Mouse (Mus musculus) embryonic facial prominence, embryonic 14.5 days (tissue): ENCODE data around the gene Il1f6. TPM values are rescaled to one million over a fixed set of nuclear protein-coding genes. Genes with fewer than 3 reads are reported as not detected.
A peak's percentile ranks its signal among the peaks of the same experiment; 100 is the strongest.

Experiments used
- ATAC-seq: fragments of 200-750 bp; cut with Nextera tagmentation; 2 replicates; pipeline ENCODE4 v1.8.0; 2017; ENCODE audit warnings: low read depth, moderate number of reproducible peaks, moderate TSS enrichment
- DNase-seq: peaks from one replicate; pipeline ENCODE4 v3.0.0-alpha.2; 2015; ENCODE audit warnings: low spot score
- H3K27ac ChIP-seq: fragments of 300-500 bp; sonication (generic); replicated peaks from 2 replicates; pipeline ENCODE4 v1.5.1; 2014; ENCODE audit warnings: low read depth, mild to moderate bottlenecking, low read length, moderate library complexity
- H3K27me3 ChIP-seq: fragments of 300-500 bp; sonication (generic); replicated peaks from 2 replicates; pipeline ENCODE4 v1.6.1; 2014; ENCODE audit warnings: low read length; ENCODE audit not compliant: control insufficient read depth, insufficient read depth
- H3K36me3 ChIP-seq: fragments of 300-500 bp; sonication (generic); 2 replicates; pipeline ENCODE4 v1.6.1; 2014; ENCODE audit warnings: low read length, mixed read lengths; ENCODE audit not compliant: control insufficient read depth, insufficient read depth
- H3K4me1 ChIP-seq: fragments of 300-500 bp; sonication (generic); 2 replicates; pipeline ENCODE4 v1.6.1; 2014; ENCODE audit warnings: antibody characterized with exemption, low read length; ENCODE audit not compliant: control insufficient read depth, insufficient read depth
- H3K4me2 ChIP-seq: fragments of 300-500 bp; sonication (generic); 2 replicates; pipeline ENCODE4 v1.6.1; 2014; ENCODE audit warnings: low read depth, mild to moderate bottlenecking, low read length, moderate library complexity, mixed read lengths
- H3K4me3 ChIP-seq: fragments of 300-500 bp; sonication (generic); 2 replicates; pipeline ENCODE4 v1.5.1; 2014; ENCODE audit warnings: low read depth, mild to moderate bottlenecking, low read length
- H3K9ac ChIP-seq: fragments of 300-500 bp; sonication (generic); 2 replicates; pipeline ENCODE4 v1.6.1; 2014; ENCODE audit warnings: low read depth, mild to moderate bottlenecking, low read length, moderate library complexity, mixed read lengths
- H3K9me3 ChIP-seq: fragments of 300-500 bp; sonication (generic); 2 replicates; pipeline ENCODE4 v1.6.1; 2016; ENCODE audit warnings: low read length; ENCODE audit not compliant: control insufficient read depth
- WGBS: fragments of 180-500 bp; shearing (Covaris S2); extraction: QIAGEN DNeasy Blood & Tissue Kit; methylation state at CpG from one replicate; pipeline ENCODE4 v1.1.7; 2014; 5-methylcytosine and 5-hydroxymethylcytosine counted together
- polyA plus RNA-seq: library from polyadenylated mRNA; unstranded; fragments of >200 nt; fragmentation: Nextera tagmentation; extraction: Ambion mirVana; gene quantifications from 2 replicates; pipeline ENCODE4 v1.2.1, GENCODE M21; 2014

The Il1f6 gene
- polyA plus RNA-seq, 1 experiment from 2014 or later: 0.38 TPM

GRCm38 (mm10) chr2:24267503-24267902 lies 52.3 kb downstream of the Il1f6 start:
- DNase-seq (no peak), ATAC-seq (no peak)
- WGBS: 77% methylated on average over 1 of the region's 1 CpGs
- H3K27me3 ChIP-seq: no peaks in the 10 kb centered on the region
- no peaks in the 10 kb centered on the region for H3K36me3 ChIP-seq
- H3K9me3 ChIP-seq: no peaks in the 10 kb centered on the region
- H3K9ac ChIP-seq: no peak overlapping the region
- no peaks in the 10 kb centered on the region for H3K4me1 ChIP-seq
- no peak overlapping the region for H3K4me3 ChIP-seq
- H3K4me2 ChIP-seq: no peak overlapping the region
- H3K27ac ChIP-seq: no peak overlapping the region

GRCm38 (mm10) chr2:24273619-24274018 lies 58.4 kb downstream of the Il1f6 start:
- Histone ChIP-seq H3K4me2 (no peak overlapping the region), H3K27me3 (no peaks in the 10 kb centered on the region), H3K4me1 (no peaks in the 10 kb centered on the region), H3K36me3 (no peaks in the 10 kb centered on the region), H3K4me3 (no peak overlapping the region), H3K27ac (no peak overlapping the region), H3K9ac (no peak overlapping the region), H3K9me3 (no peaks in the 10 kb centered on the region)
- 68% methylated on average over 2 of the region's 2 CpGs for WGBS
- no peak for DNase-seq
- ATAC-seq: no peak

GRCm38 (mm10) chr2:24275146-24275545 lies 59.9 kb downstream of the Il1f6 start:
- no peak overlapping the region for H3K9ac ChIP-seq
- DNase-seq (peak; percentile 3), ATAC-seq (no peak)
- no peak overlapping the region for H3K27ac ChIP-seq
- H3K4me1 ChIP-seq: no peaks in the 10 kb centered on the region
- 38% methylated on average over 1 of the region's 1 CpGs for WGBS
- no peaks in the 10 kb centered on the region for H3K36me3 ChIP-seq
- no peaks in the 10 kb centered on the region for H3K9me3 ChIP-seq
- no peak overlapping the region for H3K4me2 ChIP-seq
- H3K27me3 ChIP-seq: no peaks in the 10 kb centered on the region
- no peak overlapping the region for H3K4me3 ChIP-seq

Other genes starting within 250 kb of the Il1f6 start
- 1.7 and 2.2 TPM in 2 replicates for gene Hnmt, start 166.0 kb upstream of the Il1f6 start, polyA plus RNA-seq
- not detected in 2 replicates for gene Tbpl2, start 118.8 kb upstream of the Il1f6 start, polyA plus RNA-seq
- not detected in 2 replicates for gene Il1f8, start 62.3 kb upstream of the Il1f6 start, polyA plus RNA-seq
- 0.63 TPM in 1 of 2 replicates, not detected in the other for gene Il1f9, start 28.9 kb upstream of the Il1f6 start, polyA plus RNA-seq
- gene Il1f5, start 61.5 kb downstream of the Il1f6 start, polyA plus RNA-seq: 2.4 and 3.5 TPM in 2 replicates
- gene Il1f10, start 75.8 kb downstream of the Il1f6 start, polyA plus RNA-seq: not detected in 2 replicates
- 1.9 and 2.3 TPM in 2 replicates for gene Il1rn, start 121.4 kb downstream of the Il1f6 start, polyA plus RNA-seq
- 2.4 and 2.7 TPM in 2 replicates for gene Psd4, start 152.2 kb downstream of the Il1f6 start, polyA plus RNA-seq